Mouse (Mus musculus): ENCODE measurements at regions not wholly inside any gene's neighbourhood (a gene's known extent, or its start where the extent isn't known, plus 50 kb on each side); places are given as distances from the start of the nearest gene placed in this dataset.

DNA sequence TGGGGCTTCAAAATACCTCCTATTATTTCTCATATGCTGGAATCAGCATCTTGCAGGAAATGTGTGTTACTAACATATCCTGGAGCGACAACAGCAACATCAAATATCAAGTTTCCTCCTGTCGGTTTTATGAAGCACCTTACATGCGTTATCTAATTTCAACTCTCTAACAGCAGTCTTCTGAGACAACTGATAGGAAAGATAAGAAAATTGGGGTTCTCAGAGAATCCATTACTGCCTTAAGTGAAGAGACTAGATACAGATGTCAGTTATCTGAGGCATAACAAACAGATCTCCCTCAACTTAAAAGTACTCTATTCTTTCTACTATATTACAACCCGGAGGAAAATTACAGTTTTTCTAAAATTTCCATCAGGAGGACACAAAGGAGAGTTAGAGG, 64.4 kb upstream of the Ube2e3 start:
- TF ChIP-seq CTCF (IDR thresholded peaks at IDR 0.05; ENCODE audit: low read depth, low read length): no peak
- TF ChIP-seq POLR2AphosphoS5 (IDR thresholded peaks at IDR 0.05; ENCODE audit: insufficient replicate concordance, low read depth, low read length): no peak
- peak; percentile 83 for TF ChIP-seq TAL1 (conservative IDR thresholded peaks at IDR 0.05; ENCODE audit: low read depth, low read length)
- no peak for TF ChIP-seq GATA1 (IDR thresholded peaks at IDR 0.05; ENCODE audit: borderline replicate concordance, low read length)

Measured in G1E (cell line).